Mouse (Mus musculus): ENCODE data around the gene Usp30. TPM values are rescaled to one million over a fixed set of nuclear protein-coding genes. Genes with fewer than 3 reads are reported as not detected.
A peak's percentile ranks its signal among the peaks of the same experiment; 100 is the strongest.

Usp30 gene
- total RNA-seq (2021), result 1 to 10 TPM; 7.2 to 8.2 TPM
- long read RNA-seq, experiment 1, full-length matches to known transcripts, result 1 of 9 reads
- long read RNA-seq, experiment 1, partial matches to known transcripts, result 0 of 9 reads
- long read RNA-seq, experiment 1, other reads (novel, unspliced or antisense), result 8 of 9 reads
- long read RNA-seq, experiment 2, full-length matches to known transcripts, result 7 of 15 reads
- long read RNA-seq, experiment 2, partial matches to known transcripts, result 4 of 15 reads
- long read RNA-seq, experiment 2, other reads (novel, unspliced or antisense), result 4 of 15 reads

GRCm38 (mm10) chr5:114065161-114065560, at the start of gene Usp30:
Usp30 (plus strand) TSS chr5:114065461.
- no peak for DNase-seq (ENCODE audit: low spot score)

DNA sequence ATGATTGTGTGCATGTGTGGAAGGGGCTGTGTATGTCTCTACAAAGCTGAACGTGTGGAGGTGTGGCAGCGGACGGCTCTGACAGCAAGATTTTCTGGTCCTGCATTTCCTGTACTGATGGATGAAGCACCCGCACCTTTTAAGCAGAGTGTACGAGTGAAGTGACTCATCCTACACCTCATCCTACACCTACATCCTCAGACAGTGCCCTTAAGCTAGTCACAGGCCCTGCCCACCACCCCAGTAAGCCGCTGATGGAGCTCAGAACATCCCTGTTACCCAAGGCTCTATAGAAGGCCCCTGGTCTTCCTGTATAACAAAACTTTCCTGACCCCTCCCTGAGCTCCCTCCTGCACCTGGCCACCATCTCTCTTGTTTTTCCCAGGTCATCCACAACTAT, 40.9 kb upstream of the Usp30 start:
- no peak for DNase-seq (ENCODE audit: low spot score)

- DNase-seq (ENCODE audit: low spot score), result no peak
Observed at GRCm38 (mm10) chr5:114024885-114025284, 40.4 kb upstream of the Usp30 start.

- no peak for DNase-seq (ENCODE audit: low spot score)
Observed at GRCm38 (mm10) chr5:114027217-114027944, 37.9 kb upstream of the Usp30 start.

DNA sequence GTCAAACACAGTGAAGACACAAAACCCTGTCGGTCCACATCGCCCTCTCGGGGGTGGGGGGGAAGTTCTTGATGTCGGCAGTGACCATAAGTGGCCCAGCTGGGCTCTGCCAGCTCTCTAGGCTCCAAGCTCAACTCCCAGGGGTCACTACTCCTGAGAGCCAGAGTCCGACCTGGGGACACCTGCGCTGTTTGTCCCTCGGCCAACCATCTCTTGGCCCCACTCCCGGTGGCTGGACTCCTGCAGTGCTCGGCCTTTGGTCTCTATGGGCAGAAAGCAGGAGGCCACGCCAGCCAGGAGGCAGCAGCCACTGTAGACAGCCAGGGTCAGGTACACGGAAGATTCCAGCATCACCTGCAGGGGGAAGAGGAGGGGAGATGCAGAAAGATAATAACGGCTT, 37.1 kb upstream of the Usp30 start:
- DNase-seq (ENCODE audit: low spot score), result no peak

DNA sequence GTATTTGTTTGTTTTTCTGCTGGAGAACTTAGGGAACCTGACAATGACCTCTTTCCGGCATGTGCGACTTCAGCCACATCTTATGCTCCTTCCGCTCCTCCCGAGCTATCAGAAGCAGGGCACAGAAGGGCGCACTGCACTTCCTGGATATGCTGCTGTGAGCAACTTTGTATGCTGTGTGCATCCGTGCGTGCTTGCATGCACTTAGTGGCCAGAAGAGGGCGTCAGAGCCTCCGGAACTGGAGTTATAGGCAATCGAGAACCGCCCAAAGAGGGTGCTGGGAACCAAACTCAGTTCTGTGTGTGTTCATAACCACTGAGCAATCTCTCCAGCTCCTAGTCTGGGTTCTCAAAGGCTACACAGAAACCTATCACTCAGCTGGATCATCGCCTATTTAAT, 34.6 kb upstream of the Usp30 start:
- no peak for DNase-seq (ENCODE audit: low spot score)

- no peak for DNase-seq (ENCODE audit: low spot score)
Observed at GRCm38 (mm10) chr5:114032161-114032763, 33.0 kb upstream of the Usp30 start.

DNA sequence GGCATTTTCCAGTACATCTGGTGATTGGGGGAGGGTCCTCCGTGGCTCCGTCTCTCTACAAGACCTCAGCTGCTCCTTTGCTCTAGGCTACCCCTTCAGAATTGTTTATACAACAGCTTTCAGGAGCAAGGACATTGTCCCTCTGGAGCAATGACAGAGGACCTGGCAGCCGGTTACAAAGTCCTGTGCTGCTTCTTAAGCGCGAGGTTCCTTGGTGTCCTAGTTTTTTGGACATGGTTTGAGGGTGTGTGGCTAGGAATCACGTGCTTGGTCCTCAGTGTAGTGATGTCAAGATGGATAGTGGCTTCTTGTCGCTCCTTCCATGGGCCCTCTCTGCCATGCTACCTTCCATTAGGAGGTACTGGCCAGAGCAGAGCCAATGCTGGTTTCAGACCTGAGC, 30.9 kb upstream of the Usp30 start:
- DNase-seq (ENCODE audit: low spot score), result no peak

DNA sequence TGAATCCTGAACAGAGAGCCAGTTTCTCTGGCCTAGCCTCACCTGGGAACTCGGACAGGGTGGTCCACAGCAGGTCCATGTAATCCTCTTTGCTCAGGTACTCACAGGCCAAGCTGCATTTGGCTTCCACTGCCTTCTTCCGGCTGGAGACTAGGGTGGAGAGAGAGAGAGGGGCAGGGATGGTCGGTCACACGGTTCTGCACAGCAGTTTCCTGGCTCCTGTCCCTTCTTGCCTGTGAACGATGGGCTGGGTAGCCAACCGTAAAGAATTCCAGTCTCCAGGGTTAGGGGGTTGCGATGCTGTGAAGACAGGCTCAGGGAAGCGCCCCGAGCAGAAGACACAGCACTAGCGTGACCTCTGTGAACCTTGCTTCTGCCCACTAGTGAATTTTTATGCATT, 30.1 kb upstream of the Usp30 start:
- DNase-seq (ENCODE audit: low spot score), result no peak

DNA sequence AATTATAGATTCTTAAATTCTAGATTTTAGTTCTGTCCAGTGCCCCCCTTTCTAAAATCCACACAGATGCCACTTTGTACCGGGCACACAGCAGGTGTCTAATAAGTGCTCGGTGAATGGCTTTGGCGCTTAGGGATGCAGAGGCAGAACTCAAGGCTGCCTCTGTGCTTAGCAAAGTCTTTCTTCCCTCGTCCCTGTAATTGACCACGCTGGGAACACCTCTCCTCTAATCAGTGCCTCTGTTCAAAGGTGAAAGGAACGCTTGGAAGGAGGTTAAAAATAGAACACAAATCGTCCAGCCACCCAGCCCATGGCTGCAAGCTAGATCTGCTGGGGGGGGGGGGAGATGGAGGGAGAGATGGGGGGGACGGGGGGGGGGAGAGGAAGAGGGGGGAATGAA, 24.8 kb upstream of the Usp30 start:
- no peak for DNase-seq (ENCODE audit: low spot score)

- no peak for DNase-seq (ENCODE audit: low spot score)
Observed at GRCm38 (mm10) chr5:114040911-114041310, 24.4 kb upstream of the Usp30 start.

- peak; percentile 7 for DNase-seq (ENCODE audit: low spot score)
Observed at GRCm38 (mm10) chr5:114041327-114041930, 23.8 kb upstream of the Usp30 start.

- DNase-seq (ENCODE audit: low spot score), result no peak
Observed at GRCm38 (mm10) chr5:114043800-114044199, 21.5 kb upstream of the Usp30 start.

- DNase-seq (ENCODE audit: low spot score), result no peak
Observed at GRCm38 (mm10) chr5:114045134-114045533, 20.1 kb upstream of the Usp30 start.

DNA sequence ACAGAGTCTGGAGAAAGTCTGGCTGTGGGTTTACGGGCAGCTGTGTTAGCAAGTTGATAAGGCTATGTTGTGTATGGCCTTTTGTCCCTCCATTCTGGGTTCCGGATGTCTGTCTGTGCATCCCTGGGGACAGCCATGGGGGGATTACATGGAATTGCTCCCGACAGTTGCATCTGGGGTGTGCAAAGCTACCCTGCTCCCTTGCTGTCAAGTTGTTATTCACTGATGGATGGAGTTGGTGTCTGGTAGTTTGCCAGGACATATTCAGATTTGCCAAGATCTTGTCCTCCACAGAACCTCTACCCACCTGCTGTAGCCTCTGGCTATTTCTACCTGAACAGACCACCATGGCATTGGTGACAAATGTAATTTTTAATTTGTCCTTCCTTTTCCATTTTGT, 19.1 kb upstream of the Usp30 start:
- DNase-seq (ENCODE audit: low spot score), result no peak

DNA sequence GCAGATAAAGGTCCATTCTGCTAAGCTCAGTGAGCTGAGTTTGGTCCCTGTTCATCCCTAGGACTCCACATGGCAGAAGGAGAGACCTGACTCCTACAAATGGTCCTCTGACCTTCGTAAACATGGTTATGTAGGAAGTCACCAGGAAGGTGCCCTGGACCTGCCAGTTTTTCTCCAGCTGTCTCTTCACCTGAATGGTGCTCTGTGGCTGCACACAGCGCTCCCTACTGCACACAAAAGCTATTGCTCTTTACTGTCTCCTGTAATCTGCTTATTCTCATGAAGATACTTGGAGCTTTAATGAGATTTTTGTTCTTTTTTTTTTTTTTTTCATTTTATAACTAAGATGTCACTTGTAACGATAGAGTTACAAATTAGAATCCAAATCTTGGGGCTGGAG, 18.7 kb upstream of the Usp30 start:
- no peak for DNase-seq (ENCODE audit: low spot score)

GRCm38 (mm10) chr5:114047182-114047581, 18.1 kb upstream of the Usp30 start:
- DNase-seq (ENCODE audit: low spot score), result no peak

DNA sequence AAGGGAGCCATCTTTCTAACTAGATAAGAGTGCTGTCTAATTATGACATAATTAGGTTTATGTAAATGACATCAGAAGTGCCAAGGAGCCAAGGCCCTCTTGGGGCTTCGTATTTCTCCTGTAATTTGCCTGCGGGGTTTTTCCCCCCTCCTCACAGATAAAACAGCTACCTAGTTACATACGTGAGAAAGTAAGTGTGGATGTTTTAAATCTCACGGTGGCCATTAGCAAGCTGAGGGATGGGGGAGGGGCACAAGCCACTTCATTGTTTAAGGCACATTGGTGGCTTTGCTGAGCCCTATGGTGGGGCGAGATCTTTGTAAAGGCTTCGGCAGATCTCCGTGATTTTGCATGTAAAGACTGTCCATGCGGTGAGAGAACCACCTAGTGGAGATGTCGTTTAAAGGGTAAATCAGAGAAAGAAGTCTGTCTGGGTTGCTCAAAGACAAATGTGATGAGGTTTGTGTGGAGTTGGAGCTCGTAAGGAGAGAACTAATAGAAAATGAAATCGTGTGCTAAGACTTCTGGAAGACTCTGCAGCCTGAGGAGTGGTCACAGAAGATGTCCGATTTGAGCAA, 16.4 kb upstream of the Usp30 start:
- no peak for DNase-seq (ENCODE audit: low spot score)

GRCm38 (mm10) chr5:114052246-114052761, 13.0 kb upstream of the Usp30 start:
- peak; percentile 72 for DNase-seq (ENCODE audit: low spot score)

- no peak for DNase-seq (ENCODE audit: low spot score)
Observed at GRCm38 (mm10) chr5:114057129-114057731, 8.0 kb upstream of the Usp30 start.

DNA sequence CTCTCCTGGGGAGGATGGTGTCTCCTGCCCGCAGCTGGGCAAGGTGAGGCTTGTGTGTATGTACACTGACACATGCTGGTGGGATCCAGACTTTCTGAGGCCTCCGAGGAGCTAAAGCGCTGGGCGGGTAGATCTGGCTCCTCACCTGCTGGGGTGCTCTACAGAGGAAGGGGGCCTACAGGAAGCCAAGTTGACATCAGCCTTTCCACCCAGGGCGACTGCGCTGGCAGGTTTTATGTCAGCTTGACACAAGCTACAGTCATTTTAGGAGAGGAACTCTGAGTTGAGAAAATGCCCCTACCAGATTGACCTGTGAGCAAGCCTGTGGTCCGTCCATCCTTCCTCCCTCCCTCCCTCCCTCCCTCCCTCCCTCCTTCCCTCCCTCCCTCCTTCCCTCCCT, 3.6 kb upstream of the Usp30 start:
- DNase-seq (ENCODE audit: low spot score), result no peak

Measured in gastrocnemius, adult 18-20 months (tissue).